Mouse (Mus musculus) MEL (cell line): ENCODE measurements around the gene Echdc3. TPM values are rescaled to one million over a fixed set of nuclear protein-coding genes. Genes with fewer than 3 reads are reported as not detected.

Source experiments
- DNase-seq: peaks from one replicate; pipeline ENCODE4 v3.0.0; 2011; ENCODE audit warnings: low read depth, low spot score
- H3K27ac ChIP-seq: 2 replicates; pipeline ENCODE4 v1.5.1; 2012; ENCODE audit warnings: low read depth, mild to moderate bottlenecking, control low read depth, low read length, moderate library complexity; ENCODE audit not compliant: control insufficient read depth
- H3K27me3 ChIP-seq, 2 experiments: fragments of 150-350 bp in 1 of 2; sonication (generic) in 1 of 2; 2 replicates each; pipeline ENCODE4 v1.6.1; 2012; ENCODE audit warnings: low read length in 2 of 2, mild to moderate bottlenecking in 2 of 2, improper control_type of control experiment in 1 of 2, moderate library complexity in 1 of 2; ENCODE audit not compliant: insufficient read depth in 2 of 2, control insufficient read depth in 1 of 2
- H3K36me3 ChIP-seq, 2 experiments: 2 replicates each; pipeline ENCODE4 v1.6.1; 2012 to 2014; ENCODE audit warnings: low read length in 2 of 2, improper control_type of control experiment in 1 of 2, inconsistent platforms in 1 of 2, mild to moderate bottlenecking in 1 of 2; ENCODE audit not compliant: insufficient read depth in 2 of 2, control insufficient read depth in 1 of 2
- H3K4me1 ChIP-seq, 2 experiments: fragments of 150-350 bp in 1 of 2; sonication (generic) in 1 of 2; 2 replicates each; pipeline ENCODE4 v1.6.1; 2012; ENCODE audit warnings: low read length in 2 of 2, improper control_type of control experiment in 1 of 2, mild to moderate bottlenecking in 1 of 2; ENCODE audit not compliant: insufficient read depth in 2 of 2, control insufficient read depth in 1 of 2
- H3K4me3 ChIP-seq, 2 experiments: fragments of 150-350 bp in 1 of 2; sonication (generic) in 1 of 2; 2 replicates each; pipeline ENCODE4 v1.5.1; 2012; ENCODE audit warnings: low read depth in 2 of 2, low read length in 2 of 2, mild to moderate bottlenecking in 2 of 2, moderate library complexity in 2 of 2, control low read depth in 1 of 2, improper control_type of control experiment in 1 of 2; ENCODE audit not compliant: control insufficient read depth in 1 of 2, insufficient read depth in 1 of 2
- H3K79me2 ChIP-seq: 2 replicates; pipeline ENCODE4 v1.6.1; 2012; ENCODE audit warnings: mild to moderate bottlenecking, low read length, moderate library complexity; ENCODE audit not compliant: control insufficient read depth, poor library complexity, insufficient read depth
- H3K9ac ChIP-seq: 2 replicates; pipeline ENCODE4 v1.6.1; 2012; ENCODE audit warnings: low read depth, mild to moderate bottlenecking, control low read depth, low read length, moderate library complexity; ENCODE audit not compliant: control insufficient read depth, poor library complexity, severe bottlenecking
- H3K9me3 ChIP-seq: fragments of 150-350 bp; sonication (generic); replicated peaks from 2 replicates; pipeline ENCODE4 v1.6.1; 2012; ENCODE audit warnings: mild to moderate bottlenecking, low read length, improper control_type of control experiment, moderate library complexity; ENCODE audit not compliant: insufficient read depth
- CHD1 ChIP-seq: IDR thresholded peaks from 2 replicates; pipeline ENCODE4 v1.6.1; 2012; ENCODE audit warnings: low read depth, mild to moderate bottlenecking, inconsistent platforms, low read length, improper control_type of control experiment
- CHD2 ChIP-seq: IDR thresholded peaks from 2 replicates; pipeline ENCODE4 v1.6.1; 2011; ENCODE audit warnings: low read length, improper control_type of control experiment
- CTCF ChIP-seq, 3 experiments: IDR thresholded peaks in 2 of 3; conservative IDR thresholded peaks in 1 of 3; 2 replicates each; pipeline ENCODE4 v1.5.1; 2011 to 2012; ENCODE audit warnings: low read length in 3 of 3, low read depth in 2 of 3, mild to moderate bottlenecking in 2 of 3, improper control_type of control experiment in 1 of 3, inconsistent platforms in 1 of 3, mixed read lengths in 1 of 3, moderate library complexity in 1 of 3; ENCODE audit not compliant: control insufficient read depth in 1 of 3, insufficient read depth in 1 of 3, poor library complexity in 1 of 3, severe bottlenecking in 1 of 3
- ELF1 ChIP-seq: IDR thresholded peaks from 2 replicates; pipeline ENCODE4 v1.6.1; 2014; ENCODE audit warnings: low read depth, mild to moderate bottlenecking, inconsistent platforms, low read length, improper control_type of control experiment, moderate library complexity
- ETS1 ChIP-seq: IDR thresholded peaks from 2 replicates; pipeline ENCODE4 v1.6.1; 2012; ENCODE audit warnings: low read depth, mild to moderate bottlenecking, inconsistent platforms, low read length, improper control_type of control experiment, moderate library complexity
- GABPA ChIP-seq: IDR thresholded peaks from 2 replicates; pipeline ENCODE4 v1.6.1; 2012; ENCODE audit warnings: low read depth, mild to moderate bottlenecking, inconsistent platforms, low read length, improper control_type of control experiment, moderate library complexity
- GATA1 ChIP-seq: IDR thresholded peaks from 2 replicates; pipeline ENCODE4 v1.6.1; 2011; ENCODE audit warnings: low read depth, low read length, improper control_type of control experiment
- MAZ ChIP-seq: IDR thresholded peaks from 2 replicates; pipeline ENCODE4 v1.6.1; 2012; ENCODE audit warnings: low read depth, mild to moderate bottlenecking, inconsistent platforms, low read length, improper control_type of control experiment
- MEF2A ChIP-seq: IDR thresholded peaks from 2 replicates; pipeline ENCODE4 v1.6.1; 2014; ENCODE audit warnings: low read depth, mild to moderate bottlenecking, inconsistent platforms, low read length, improper control_type of control experiment; ENCODE audit not compliant: poor library complexity, insufficient replicate concordance, severe bottlenecking; ENCODE audit errors: extremely low read depth
- MXI1 ChIP-seq: IDR thresholded peaks from 2 replicates; pipeline ENCODE4 v1.6.1; 2011; ENCODE audit warnings: mild to moderate bottlenecking, low read depth, low read length, improper control_type of control experiment
- MYB ChIP-seq: IDR thresholded peaks from 2 replicates; pipeline ENCODE4 v1.6.1; 2011; ENCODE audit warnings: mild to moderate bottlenecking, low read depth, low read length, improper control_type of control experiment
- MYC ChIP-seq: IDR thresholded peaks from 2 replicates; pipeline ENCODE4 v1.6.1; 2011; ENCODE audit warnings: low read depth, mild to moderate bottlenecking, low read length, improper control_type of control experiment, moderate library complexity
- NELFE ChIP-seq: IDR thresholded peaks from 2 replicates; pipeline ENCODE4 v1.6.1; 2011; ENCODE audit warnings: low read depth, low read length, improper control_type of control experiment
- POLR2AphosphoS2 ChIP-seq: IDR thresholded peaks from 2 replicates; pipeline ENCODE4 v1.6.1; 2011; ENCODE audit warnings: low read length, improper control_type of control experiment
- RAD21 ChIP-seq: IDR thresholded peaks from 2 replicates; pipeline ENCODE4 v1.6.1; 2011; ENCODE audit warnings: mild to moderate bottlenecking, low read depth, low read length, improper control_type of control experiment
- RCOR1 ChIP-seq: IDR thresholded peaks from 2 replicates; pipeline ENCODE4 v1.6.1; 2012; ENCODE audit warnings: low read depth, mild to moderate bottlenecking, inconsistent platforms, low read length, improper control_type of control experiment
- TAL1 ChIP-seq: IDR thresholded peaks from 2 replicates; pipeline ENCODE4 v1.6.1; 2012; ENCODE audit warnings: mild to moderate bottlenecking, inconsistent platforms, low read length, moderate library complexity, mixed read lengths
- UBTF ChIP-seq: IDR thresholded peaks from 2 replicates; pipeline ENCODE4 v1.6.1; 2012; ENCODE audit warnings: low read depth, mild to moderate bottlenecking, inconsistent platforms, low read length, improper control_type of control experiment, moderate library complexity, borderline replicate concordance; ENCODE audit not compliant: insufficient read depth
- USF2 ChIP-seq, 2 experiments: IDR thresholded peaks; 2 replicates each; pipeline ENCODE4 v1.6.1; 2011 to 2012; ENCODE audit warnings: improper control_type of control experiment in 2 of 2, low read length in 2 of 2, borderline replicate concordance in 1 of 2, inconsistent platforms in 1 of 2, low read depth in 1 of 2, mild to moderate bottlenecking in 1 of 2; ENCODE audit not compliant: insufficient read depth in 1 of 2
- ZMIZ1 ChIP-seq: IDR thresholded peaks from 2 replicates; pipeline ENCODE4 v1.6.1; 2012; ENCODE audit warnings: low read depth, mild to moderate bottlenecking, inconsistent platforms, low read length, improper control_type of control experiment, moderate library complexity
- polyA plus RNA-seq, 2 experiments: library from polyadenylated mRNA; stranded (reverse) in 1 of 2; unstranded in 1 of 2; fragments of >175 nt in 1 of 2; fragments of >200 nt in 1 of 2; gene quantifications; 2 replicates each; pipeline versions ENCODE4 v1.2.1 to v1.2.4; 2012; ENCODE audit warnings: low replicate concordance in 2 of 2, low read depth in 1 of 2; ENCODE audit not compliant: insufficient read length in 2 of 2, insufficient read depth in 1 of 2, missing spikeins in 1 of 2
- total RNA-seq: library from RNA; depleted of rRNA; stranded (reverse); fragments of 300-350 nt; gene quantifications from 2 replicates; pipeline ENCODE4 v1.2.3, GENCODE M21; 2012

The Echdc3 gene
- total and polyA plus RNA-seq, 3 experiments: not detected

DNA sequence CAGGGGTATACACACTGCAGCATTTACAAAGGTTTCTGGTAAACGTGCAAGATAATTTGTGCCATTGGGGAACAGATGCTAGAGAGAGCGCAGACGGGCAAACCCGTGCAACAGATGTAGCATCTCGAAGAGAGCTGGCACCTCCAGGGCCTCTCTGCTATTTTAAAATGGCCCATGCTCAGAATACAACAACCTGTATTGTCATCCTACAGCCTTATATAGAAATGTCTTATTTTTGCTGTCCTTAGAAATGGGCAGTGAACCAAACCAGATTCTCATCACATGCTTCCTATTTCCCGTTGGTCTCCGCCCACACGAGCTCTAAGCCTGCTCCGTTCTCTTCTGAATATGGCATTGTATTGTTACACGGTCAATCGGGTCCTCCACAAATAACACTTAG lies 3.7 kb downstream of the Echdc3 start:
- Histone ChIP-seq H3K4me1 (peaks cover 0 to 5% of the 10 kb centered on the region in 2 experiments; a peak in 1 of 4 replicates), H3K9ac (peak overlapping the region; percentile 39; the same call in 1 of the 2 replicates), H3K36me3 (peaks cover 0 to 5% of the 10 kb centered on the region in 2 experiments; a peak in 2 of 4 replicates), H3K27ac (no peak overlapping the region), H3K27me3 (peaks cover 0 to 3% of the 10 kb centered on the region in 2 experiments; a peak in 1 of 4 replicates), H3K4me3 (peak overlapping the region; percentile 9 to 43; a peak in 2 of 4 replicates), H3K79me2 (no peaks in the 10 kb centered on the region), H3K9me3 (no peaks in the 10 kb centered on the region)
- DNase-seq: peak; percentile 66
- TF ChIP-seq GABPA: no peak
- TF ChIP-seq ZMIZ1: no peak
- TF ChIP-seq CHD2: no peak

DNA sequence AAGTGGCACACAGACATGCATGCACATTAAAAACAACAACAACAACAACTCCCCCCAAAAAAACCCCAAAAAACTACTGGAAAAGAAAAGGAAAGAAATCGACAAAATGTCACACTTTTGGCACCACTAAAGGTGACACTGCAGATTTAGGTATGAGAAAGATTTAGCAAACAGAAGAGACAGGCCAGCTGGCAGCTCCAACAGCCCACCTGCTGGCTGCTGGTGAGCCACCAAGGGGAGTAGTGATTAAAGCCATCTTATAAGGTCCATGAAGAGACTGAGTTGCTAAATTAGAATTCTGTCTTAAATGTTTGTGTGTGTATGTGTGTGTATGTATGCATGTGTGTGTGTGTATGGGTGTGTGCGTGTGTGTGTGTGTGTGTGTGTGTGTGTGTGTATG lies 5.1 kb downstream of the Echdc3 start:
- DNase-seq: no peak
- Histone ChIP-seq H3K27ac (no peak overlapping the region), H3K36me3 (peaks cover 0 to 5% of the 10 kb centered on the region in 2 experiments; a peak in 2 of 4 replicates), H3K4me1 (peaks cover 0 to 5% of the 10 kb centered on the region in 2 experiments; a peak in 1 of 4 replicates), H3K79me2 (no peaks in the 10 kb centered on the region), H3K9me3 (no peaks in the 10 kb centered on the region)
- TF ChIP-seq TAL1: no peak
- TF ChIP-seq NELFE: no peak
- TF ChIP-seq ELF1: no peak
- TF ChIP-seq MXI1: no peak
- no peak for TF ChIP-seq MEF2A
- TF ChIP-seq ETS1: no peak
- TF ChIP-seq GATA1: no peak
- no peak for TF ChIP-seq MAZ
- no peak for TF ChIP-seq POLR2AphosphoS2
- TF ChIP-seq MYC: no peak
- no peak for TF ChIP-seq MYB
- TF ChIP-seq RAD21: no peak
- TF ChIP-seq RCOR1: no peak
- no peak for TF ChIP-seq CTCF (IDR thresholded peaks at IDR 0.05 in 2 of 3, conservative IDR thresholded peaks at IDR 0.05 in 1 of 3; ENCODE audit: control insufficient read depth in 1 of 3, insufficient read depth in 1 of 3, low read depth in 2 of 3, low read length in 3 of 3, poor library complexity in 1 of 3, severe bottlenecking in 1 of 3)
- no peak for TF ChIP-seq CHD1
- no peak for TF ChIP-seq USF2 (IDR thresholded peaks at IDR 0.05; ENCODE audit: borderline replicate concordance in 1 of 2, insufficient read depth in 1 of 2, low read depth in 1 of 2, low read length in 2 of 2)
- TF ChIP-seq GABPA: no peak
- TF ChIP-seq UBTF: no peak
- TF ChIP-seq, all 39 proteins: peak for 0
- Histone ChIP-seq H3K4me3 (no peak overlapping the region), H3K9ac (no peak overlapping the region), H3K27me3 (peaks cover 0 to 9% of the 10 kb centered on the region in 2 experiments; a peak in 2 of 4 replicates)
